In genomic region chr19:53483984-53484383, GRCm38 (mm10) we compare ENCODE assay signal across 24 mouse cellular contexts. TPM values are rescaled to one million over a fixed set of nuclear protein-coding genes. Genes with fewer than 3 reads are reported as not detected.
DNase-seq lines count a peak whose midpoint lies in the region; ATAC-seq lines count a peak whose summit lies in the region.
"Had no signal": no experiment of that assay in that cellular context is flagged by ENCODE, and none has a peak within 500 bp of the region (broad histone marks: within the 10 kb centered on the region; RNA-seq: fewer than 3 reads in every experiment).

No protein-coding gene starts in this region.

- 0 out of 2 replicates have a peak overlapping the region, but pooled peaks have one; percentile 0 for H3K9ac ChIP-seq in heart, embryonic 13.5 days
- H3K9ac ChIP-seq in intestine, embryonic 15.5 days, result no peak overlapping the region
- H3K9ac ChIP-seq in intestine, embryonic 16.5 days (ENCODE audit: low read depth, low read length), result no peak overlapping the region
- no peak overlapping the region for H3K9ac ChIP-seq in stomach, embryonic 16.5 days (ENCODE audit: low read length)
- H3K9ac ChIP-seq in forebrain, embryonic 13.5 days, result no peak overlapping the region
- H3K9ac ChIP-seq: embryonic facial prominence, embryonic 13.5 days; embryonic facial prominence, embryonic 15.5 days; forebrain, embryonic 12.5 days; forebrain, embryonic 15.5 days had no signal

- no peaks in the 10 kb centered on the region for H3K9me3 ChIP-seq in heart, embryonic 13.5 days
- H3K9me3 ChIP-seq in intestine, embryonic 15.5 days, result no peaks in the 10 kb centered on the region
- H3K9me3 ChIP-seq in intestine, embryonic 16.5 days (ENCODE audit: control insufficient read depth, low read length), result no peaks in the 10 kb centered on the region
- H3K9me3 ChIP-seq in stomach, embryonic 16.5 days (replicated peaks; ENCODE audit: control insufficient read depth, low read length), result no peaks in the 10 kb centered on the region
- no peaks in the 10 kb centered on the region for H3K9me3 ChIP-seq in forebrain, embryonic 13.5 days (replicated peaks)
- H3K9me3 ChIP-seq: embryonic facial prominence, embryonic 13.5 days; embryonic facial prominence, embryonic 15.5 days; forebrain, embryonic 10.5 days; forebrain, embryonic 12.5 days; forebrain, embryonic 15.5 days had no signal

- no peak overlapping the region for H3K4me3 ChIP-seq in heart, embryonic 13.5 days
- H3K4me3 ChIP-seq in intestine, embryonic 15.5 days (replicated peaks), result no peak overlapping the region
- no peak overlapping the region for H3K4me3 ChIP-seq in intestine, embryonic 16.5 days (ENCODE audit: low read length)
- no peak overlapping the region for H3K4me3 ChIP-seq in stomach, embryonic 16.5 days (replicated peaks; ENCODE audit: low read length)
- H3K4me3 ChIP-seq in forebrain, embryonic 13.5 days, result no peak overlapping the region
- H3K4me3 ChIP-seq: embryonic facial prominence, embryonic 13.5 days; embryonic facial prominence, embryonic 15.5 days; erythroblast, embryonic 14.5 days; forebrain, embryonic 10.5 days; forebrain, embryonic 12.5 days; forebrain, embryonic 15.5 days had no signal

- WGBS in heart, embryonic 13.5 days, result 71% methylated on average over 8 of the region's 8 CpGs
- WGBS in intestine, embryonic 15.5 days, result 82% methylated on average over 8 of the region's 8 CpGs
- WGBS in intestine, embryonic 16.5 days, result 80% methylated on average over 8 of the region's 8 CpGs
- 85% methylated on average over 8 of the region's 8 CpGs for WGBS in stomach, embryonic 16.5 days
- 95% methylated on average over 8 of the region's 8 CpGs for WGBS in forebrain, embryonic 13.5 days

- no peak for ATAC-seq in heart, embryonic 13.5 days (ENCODE audit: extremely low read depth, insufficient number of reproducible peaks, low FRiP score, low TSS enrichment)
- ATAC-seq in intestine, embryonic 15.5 days, result peak; percentile 70
- peak; percentile 67; the same call in 1 of the 2 replicates for ATAC-seq in intestine, embryonic 16.5 days
- no peak for ATAC-seq in stomach, embryonic 16.5 days (ENCODE audit: insufficient read depth, low FRiP score)
- no peak for ATAC-seq in forebrain, embryonic 13.5 days
- ATAC-seq: forebrain, embryonic 15.5 days had no signal

- no peaks in the 10 kb centered on the region for H3K36me3 ChIP-seq in heart, embryonic 13.5 days
- no peaks in the 10 kb centered on the region for H3K36me3 ChIP-seq in intestine, embryonic 15.5 days
- H3K36me3 ChIP-seq in intestine, embryonic 16.5 days (ENCODE audit: control insufficient read depth, insufficient read depth, low read length), result no peaks in the 10 kb centered on the region
- H3K36me3 ChIP-seq in stomach, embryonic 16.5 days (ENCODE audit: control insufficient read depth, insufficient read depth, low read length), result no peaks in the 10 kb centered on the region
- no peaks in the 10 kb centered on the region for H3K36me3 ChIP-seq in forebrain, embryonic 13.5 days (ENCODE audit: poor library complexity, severe bottlenecking)
- H3K36me3 ChIP-seq: embryonic facial prominence, embryonic 13.5 days; embryonic facial prominence, embryonic 15.5 days; forebrain, embryonic 10.5 days; forebrain, embryonic 12.5 days; forebrain, embryonic 15.5 days had no signal

- no peak for DNase-seq in heart, postnatal 4 days
- DNase-seq in frontal cortex, adult 2 months (ENCODE audit: extremely low spot score in 1 of 2, low spot score in 1 of 2), result no peak
- no peak for DNase-seq in thymus, postnatal 25 days
- DNase-seq: adrenal gland, adult 2 months; adrenal gland, postnatal 10 days; adrenal gland, postnatal 25 days; cerebellum, adult 11 months; cerebellum, adult 18-20 months; cerebellum, adult 8-10 months; cerebellum, adult 9-11 months; cerebellum, postnatal 14 days; cerebellum, postnatal 36 days; embryo, embryonic 11 days had no signal

- no peak overlapping the region for H3K27ac ChIP-seq in heart, embryonic 13.5 days (replicated peaks)
- no peak overlapping the region for H3K27ac ChIP-seq in intestine, embryonic 15.5 days
- no peak overlapping the region for H3K27ac ChIP-seq in intestine, embryonic 16.5 days (ENCODE audit: low read length)
- H3K27ac ChIP-seq in stomach, embryonic 16.5 days (ENCODE audit: low read length), result 0 out of 2 replicates have a peak overlapping the region, but pooled peaks have one; percentile 6
- no peak overlapping the region for H3K27ac ChIP-seq in forebrain, embryonic 13.5 days
- H3K27ac ChIP-seq: embryonic facial prominence, embryonic 13.5 days; embryonic facial prominence, embryonic 15.5 days; forebrain, embryonic 10.5 days; forebrain, embryonic 12.5 days; forebrain, embryonic 15.5 days had no signal

- H3K4me2 ChIP-seq in heart, embryonic 13.5 days, result no peak overlapping the region
- H3K4me2 ChIP-seq in intestine, embryonic 15.5 days (replicated peaks), result no peak overlapping the region
- H3K4me2 ChIP-seq in intestine, embryonic 16.5 days (ENCODE audit: low read depth, low read length), result no peak overlapping the region
- no peak overlapping the region for H3K4me2 ChIP-seq in stomach, embryonic 16.5 days (ENCODE audit: low read depth, low read length)
- no peak overlapping the region for H3K4me2 ChIP-seq in forebrain, embryonic 13.5 days
- H3K4me2 ChIP-seq: embryonic facial prominence, embryonic 13.5 days; embryonic facial prominence, embryonic 15.5 days; forebrain, embryonic 12.5 days; forebrain, embryonic 15.5 days had no signal

- H3K4me1 ChIP-seq in heart, embryonic 13.5 days, result peaks cover 35% of the 10 kb centered on the region
- 0 out of 2 replicates have a peak, but pooled peaks cover 4% of the 10 kb centered on the region for H3K4me1 ChIP-seq in intestine, embryonic 15.5 days (replicated peaks)
- H3K4me1 ChIP-seq in intestine, embryonic 16.5 days (ENCODE audit: control insufficient read depth, insufficient read depth, low read length), result no peaks in the 10 kb centered on the region
- no peaks in the 10 kb centered on the region for H3K4me1 ChIP-seq in stomach, embryonic 16.5 days (ENCODE audit: control insufficient read depth, insufficient read depth, low read length)
- no peaks in the 10 kb centered on the region for H3K4me1 ChIP-seq in forebrain, embryonic 13.5 days
- H3K4me1 ChIP-seq: embryonic facial prominence, embryonic 13.5 days; embryonic facial prominence, embryonic 15.5 days; forebrain, embryonic 12.5 days; forebrain, embryonic 15.5 days had no signal

- H3K27me3 ChIP-seq in heart, embryonic 13.5 days (replicated peaks), result no peaks in the 10 kb centered on the region
- no peaks in the 10 kb centered on the region for H3K27me3 ChIP-seq in intestine, embryonic 15.5 days (replicated peaks)
- H3K27me3 ChIP-seq in intestine, embryonic 16.5 days (replicated peaks; ENCODE audit: control insufficient read depth, insufficient read depth, low read length), result no peaks in the 10 kb centered on the region
- H3K27me3 ChIP-seq in stomach, embryonic 16.5 days (ENCODE audit: control insufficient read depth, insufficient read depth, low read length), result no peaks in the 10 kb centered on the region
- H3K27me3 ChIP-seq in forebrain, embryonic 13.5 days, result no peaks in the 10 kb centered on the region
- H3K27me3 ChIP-seq: embryonic facial prominence, embryonic 13.5 days; embryonic facial prominence, embryonic 15.5 days; forebrain, embryonic 12.5 days; forebrain, embryonic 15.5 days had no signal

RNA-seq across cellular contexts. Expression of gene Dusp5, which starts 44.9 kb away (rescaled TPM):
- polyA plus RNA-seq in heart, embryonic 13.5 days (2015; fragmentation: Nextera tagmentation; extraction: Ambion mirVana), result 7.8 and 8.0 TPM in 2 replicates
- 10 to 100 TPM; 18.7 to 20.7 TPM for total RNA-seq in heart, postnatal 4 days (2021)
- 8.7 and 9.0 TPM in 2 replicates for polyA plus RNA-seq in intestine, embryonic 15.5 days (2015; fragmentation: Nextera tagmentation; extraction: Ambion mirVana)
- 7.9 and 11.0 TPM in 2 replicates for polyA plus RNA-seq in intestine, embryonic 16.5 days (2015; fragmentation: Nextera tagmentation; extraction: Ambion mirVana)
- polyA plus RNA-seq in stomach, embryonic 16.5 days (2015; fragmentation: Nextera tagmentation; extraction: Ambion mirVana), result 5.9 and 6.1 TPM in 2 replicates
- polyA plus RNA-seq in frontal cortex, adult 2 months (2012; rRNA removed), result 20.1 and 31.8 TPM in 2 replicates
- polyA plus RNA-seq in forebrain, embryonic 13.5 days (2015; fragmentation: Nextera tagmentation; extraction: Ambion mirVana), result 1.5 and 1.8 TPM in 2 replicates

Comparison
In these comparisons a context has a peak if more than half of its experiments do, and no peak if none do; other contexts are left out.
1. ATAC-seq: peak in intestine, embryonic 15.5 days (single experiment) and intestine, embryonic 16.5 days (single experiment); none in heart, embryonic 13.5 days (single experiment), stomach, embryonic 16.5 days (single experiment) and forebrain, embryonic 13.5 days (single experiment).